Mouse (Mus musculus) embryonic fibroblast, embryonic 13.5 days (primary cell): ENCODE results near the gene Armc3. TPM values are rescaled to one million over a fixed set of nuclear protein-coding genes. Genes with fewer than 3 reads are reported as not detected.

ENCODE experiments used
- H3K27ac ChIP-seq: 2 replicates; pipeline ENCODE4 v1.5.1; 2012; ENCODE audit warnings: low read length, control low read depth, inconsistent platforms; ENCODE audit not compliant: insufficient read depth
- H3K4me1 ChIP-seq: 2 replicates; pipeline ENCODE4 v1.6.1; 2011; ENCODE audit warnings: low read length; ENCODE audit not compliant: control insufficient read depth, insufficient read depth
- H3K4me3 ChIP-seq: 2 replicates; pipeline ENCODE4 v1.5.1; 2011; ENCODE audit warnings: mild to moderate bottlenecking, control low read depth, low read length; ENCODE audit not compliant: insufficient read depth
- CTCF ChIP-seq: IDR thresholded peaks from 2 replicates; pipeline ENCODE4 v1.5.1; 2011; ENCODE audit warnings: mild to moderate bottlenecking, control low read depth, low read length, moderate library complexity, borderline replicate concordance; ENCODE audit not compliant: insufficient read depth
- POLR2A ChIP-seq: IDR thresholded peaks from 2 replicates; pipeline ENCODE4 v1.6.1; 2011; ENCODE audit warnings: low read depth, mild to moderate bottlenecking, control low read depth, low read length, moderate library complexity
- polyA plus RNA-seq: library from polyadenylated mRNA; stranded (reverse); fragments of >200 nt; gene quantifications from 2 replicates; pipeline ENCODE4 v1.2.4, GENCODE M21; 2011; ENCODE audit warnings: low read depth; ENCODE audit not compliant: missing spikeins, insufficient read length

Armc3 gene
- polyA plus RNA-seq, 1 experiment, result not detected

- TF ChIP-seq CTCF, result no peak
- TF ChIP-seq POLR2A, result no peak
- H3K4me3 ChIP-seq, result no peak overlapping the region
- H3K27ac ChIP-seq, result no peak overlapping the region
- no peaks in the 10 kb centered on the region for H3K4me1 ChIP-seq
Measured at GRCm38 (mm10) chr2:19201682-19202081, 2.6 kb downstream of the Armc3 start.

GRCm38 (mm10) chr2:19234305-19234704 lies 35.2 kb downstream of the Armc3 start:
- H3K4me3 ChIP-seq, result no peak overlapping the region
- no peaks in the 10 kb centered on the region for H3K4me1 ChIP-seq
- no peak for TF ChIP-seq POLR2A
- no peak for TF ChIP-seq CTCF
- H3K27ac ChIP-seq, result no peak overlapping the region

GRCm38 (mm10) chr2:19235193-19235592 lies 36.1 kb downstream of the Armc3 start:
- no peak for TF ChIP-seq CTCF
- no peak for TF ChIP-seq POLR2A
- Histone ChIP-seq H3K27ac (no peak overlapping the region), H3K4me1 (no peaks in the 10 kb centered on the region), H3K4me3 (no peak overlapping the region)

- H3K4me3 ChIP-seq, result no peak overlapping the region
- TF ChIP-seq CTCF, result no peak
- TF ChIP-seq POLR2A, result no peak
- H3K4me1 ChIP-seq, result no peaks in the 10 kb centered on the region
- H3K27ac ChIP-seq, result no peak overlapping the region
Measured at GRCm38 (mm10) chr2:19235614-19236013, 36.5 kb downstream of the Armc3 start.

GRCm38 (mm10) chr2:19238771-19239170 lies 39.7 kb downstream of the Armc3 start:
- no peak overlapping the region for H3K27ac ChIP-seq
- TF ChIP-seq CTCF, result no peak
- no peak for TF ChIP-seq POLR2A
- no peaks in the 10 kb centered on the region for H3K4me1 ChIP-seq
- H3K4me3 ChIP-seq, result no peak overlapping the region

GRCm38 (mm10) chr2:19249611-19250010 lies 50.5 kb downstream of the Armc3 start:
- no peak overlapping the region for H3K27ac ChIP-seq
- TF ChIP-seq CTCF (no peak), POLR2A (no peak)
- H3K4me3 ChIP-seq, result no peak overlapping the region
- no peaks in the 10 kb centered on the region for H3K4me1 ChIP-seq

- Histone ChIP-seq H3K27ac (no peak overlapping the region), H3K4me3 (no peak overlapping the region), H3K4me1 (no peaks in the 10 kb centered on the region)
- TF ChIP-seq POLR2A (no peak), CTCF (no peak)
Measured at GRCm38 (mm10) chr2:19255037-19255436, 55.9 kb downstream of the Armc3 start.

GRCm38 (mm10) chr2:19257255-19257654 lies 58.2 kb downstream of the Armc3 start:
- H3K27ac ChIP-seq, result no peak overlapping the region
- no peaks in the 10 kb centered on the region for H3K4me1 ChIP-seq
- H3K4me3 ChIP-seq, result no peak overlapping the region
- TF ChIP-seq POLR2A, result no peak
- TF ChIP-seq CTCF, result no peak

- Histone ChIP-seq H3K4me3 (no peak overlapping the region), H3K27ac (no peak overlapping the region), H3K4me1 (no peaks in the 10 kb centered on the region)
- no peak for TF ChIP-seq CTCF
- no peak for TF ChIP-seq POLR2A
Measured at GRCm38 (mm10) chr2:19260399-19260798, 61.3 kb downstream of the Armc3 start.

GRCm38 (mm10) chr2:19263375-19263774 lies 64.3 kb downstream of the Armc3 start:
- Histone ChIP-seq H3K4me3 (no peak overlapping the region), H3K4me1 (no peaks in the 10 kb centered on the region), H3K27ac (no peak overlapping the region)
- TF ChIP-seq POLR2A (no peak), CTCF (no peak)

- H3K4me1 ChIP-seq, result no peaks in the 10 kb centered on the region
- no peak for TF ChIP-seq POLR2A
- no peak overlapping the region for H3K27ac ChIP-seq
- no peak overlapping the region for H3K4me3 ChIP-seq
Measured at GRCm38 (mm10) chr2:19265834-19266233, 66.7 kb downstream of the Armc3 start.

- no peak overlapping the region for H3K4me3 ChIP-seq
- TF ChIP-seq CTCF (no peak), POLR2A (no peak)
- no peaks in the 10 kb centered on the region for H3K4me1 ChIP-seq
- no peak overlapping the region for H3K27ac ChIP-seq
Measured at GRCm38 (mm10) chr2:19267396-19267795, 68.3 kb downstream of the Armc3 start.
